Mouse (Mus musculus): ENCODE measurements around the gene Gm49352. TPM values are rescaled to one million over a fixed set of nuclear protein-coding genes. Genes with fewer than 3 reads are reported as not detected.

Gm49352 gene
- not detected for total RNA-seq (2023)

DNA sequence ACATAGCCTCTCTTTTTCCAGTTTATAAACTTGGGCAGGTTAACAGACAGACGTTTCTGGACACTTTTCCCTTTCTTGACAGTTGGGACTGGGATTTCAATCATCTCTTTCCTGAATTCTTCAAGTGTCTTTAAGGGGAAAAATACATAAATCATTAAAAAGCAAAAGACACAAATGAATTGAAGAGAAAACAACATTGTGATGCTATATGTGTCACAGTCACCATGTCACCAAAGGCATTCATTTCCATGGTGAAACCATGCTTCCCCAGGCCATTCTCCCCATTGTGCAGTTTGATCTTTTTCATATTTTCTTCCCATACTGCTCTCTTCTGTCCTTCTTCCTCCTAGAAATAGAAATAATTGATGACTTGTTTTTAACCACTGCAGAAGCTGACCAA lies at the start of gene Gm49352:
Gene Gm49352 (minus strand): TSS at position 101 of the 400 bp plus-strand sequence.

DNA sequence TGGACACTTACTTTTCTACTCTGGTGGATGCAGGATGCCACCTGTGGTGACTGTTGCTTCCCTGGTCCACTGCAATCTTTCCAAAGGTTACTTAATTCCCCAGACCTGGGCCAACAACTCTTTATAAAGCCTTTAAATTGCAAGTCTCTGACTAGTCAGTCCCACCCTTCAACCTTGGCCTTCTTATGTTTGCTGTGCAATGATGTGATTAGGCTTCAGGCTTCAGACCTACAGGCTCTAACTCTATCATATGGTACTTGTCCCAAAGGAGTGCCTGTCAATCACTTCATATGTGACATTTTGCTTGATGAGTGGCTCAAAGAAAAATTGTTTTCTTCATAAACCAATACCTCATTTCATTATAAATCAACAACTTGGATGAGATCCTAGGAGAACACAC lies 2.1 kb upstream of the Gm49352 start, which contains the start of gene Cts3:
Gene Cts3 (minus strand): TSS at position 101 of the 400 bp plus-strand sequence.

DNA sequence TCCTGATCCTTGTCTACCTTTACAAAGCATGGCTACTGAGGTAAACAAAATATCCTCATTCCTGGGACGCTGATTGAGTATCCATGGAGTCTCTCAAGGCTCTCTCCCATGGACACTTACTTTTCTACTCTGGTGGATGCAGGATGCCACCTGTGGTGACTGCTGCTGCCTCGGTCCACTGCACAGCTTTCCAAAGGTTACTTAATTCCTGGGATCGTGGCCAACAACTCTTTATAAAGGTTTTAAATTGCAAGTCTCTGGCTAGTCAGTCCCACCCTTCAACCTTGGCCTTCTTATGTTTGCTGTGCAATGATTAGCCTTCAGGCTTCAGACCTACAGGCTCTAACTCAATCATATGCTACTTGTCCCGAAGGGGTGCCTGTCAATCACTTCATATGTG lies 26.3 kb downstream of the Gm49352 start, which contains the start of gene Ctsm:
Gene Ctsm (minus strand): TSS at position 209 of the 400 bp plus-strand sequence.

Other genes starting within 250 kb of the Gm49352 start
- not detected for gene Cts7, start 210.0 kb downstream of the Gm49352 start, total RNA-seq (2023)
- not detected for gene Ctsm, start 26.3 kb downstream of the Gm49352 start, total RNA-seq (2023)
- gene Cts3, start 2.0 kb upstream of the Gm49352 start, total RNA-seq (2023) = not detected

All from neutrophil, adult 59 days (primary cell).